Mouse (Mus musculus): ENCODE results near the gene Cdk9. TPM values are rescaled to one million over a fixed set of nuclear protein-coding genes. Genes with fewer than 3 reads are reported as not detected.

The Cdk9 gene
- total and polyA plus RNA-seq, 3 experiments: 31.7 to 129 (median 68.7) TPM

DNA sequence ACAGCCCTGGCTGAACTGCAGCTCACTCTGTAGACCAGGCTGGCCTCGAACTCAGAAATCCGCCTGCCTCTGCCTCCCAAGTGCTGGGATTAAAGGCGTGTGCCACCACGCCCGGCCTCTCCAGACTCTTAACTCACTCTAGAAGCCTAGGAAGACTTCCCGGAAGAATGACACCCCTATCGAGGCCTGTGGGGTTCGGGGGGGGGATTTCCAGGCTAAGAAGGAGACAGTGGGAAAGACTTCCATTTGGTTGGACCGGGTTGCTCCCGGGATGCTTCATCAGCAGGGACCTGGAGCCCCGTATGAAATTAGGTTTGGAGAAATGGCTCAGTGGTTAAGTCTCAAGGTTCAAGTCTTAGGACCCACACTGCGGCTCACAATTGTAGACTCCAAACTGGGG lies 18.2 kb downstream of the Cdk9 start:
- no peak for ATAC-seq (ENCODE audit: extremely low read depth, insufficient number of reproducible peaks, low FRiP score, poor library complexity, severe bottlenecking)
- TF ChIP-seq CTCF (IDR thresholded peaks at IDR 0.05; ENCODE audit: low read depth, low read length): no peak
- no peak for TF ChIP-seq GATA2 (IDR thresholded peaks at IDR 0.05; ENCODE audit: borderline replicate concordance, low read depth, low read length)
- no peak for TF ChIP-seq TAL1 (conservative IDR thresholded peaks at IDR 0.05; ENCODE audit: low read depth, low read length)
- no peak for TF ChIP-seq GATA1 (IDR thresholded peaks at IDR 0.05; ENCODE audit: borderline replicate concordance, low read length)
- Histone ChIP-seq H3K36me3 (replicated peaks) (peaks cover 30% of the 10 kb centered on the region), H3K4me3 (ENCODE audit: low read depth, low read length) (peak overlapping the region; percentile 93; the same call in 1 of the 2 replicates), H3K4me1 (ENCODE audit: insufficient read depth, low read depth, low read length) (peaks cover 39% of the 10 kb centered on the region), H3K27me3 (ENCODE audit: insufficient read depth, low read length) (no peaks in the 10 kb centered on the region), H3K9me3 (replicated peaks) (no peaks in the 10 kb centered on the region)
- no peak for DNase-seq (ENCODE audit: low spot score)

DNA sequence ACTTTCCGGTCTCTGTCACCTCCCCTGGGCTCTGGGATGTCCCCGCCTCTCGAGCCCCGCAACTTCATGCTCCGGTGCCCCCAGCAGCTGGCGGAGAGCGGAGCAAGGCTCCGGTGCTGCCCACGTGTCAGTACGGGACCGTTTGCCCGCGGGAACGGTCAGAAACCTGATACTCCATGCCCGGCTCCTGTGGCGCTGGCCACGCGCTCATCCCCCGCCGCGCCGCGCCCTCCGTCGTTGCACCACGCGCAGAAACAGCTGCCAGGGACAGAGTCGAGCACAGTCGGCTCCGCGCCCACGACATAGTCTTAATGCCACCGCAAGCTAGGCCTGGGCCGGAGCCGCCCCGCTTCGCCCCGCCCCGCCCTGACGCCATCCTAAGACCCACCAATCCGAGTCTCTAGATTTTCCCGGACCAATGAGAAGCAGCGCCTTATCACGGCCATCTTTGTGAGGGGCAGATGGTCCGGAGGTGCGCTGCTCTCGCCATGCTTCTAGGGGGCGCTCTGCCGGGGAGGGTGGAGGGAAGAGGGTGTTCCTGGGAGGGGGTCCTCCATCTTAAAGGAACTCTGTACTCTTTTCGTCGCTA lies 19.0 kb downstream of the Cdk9 start:
- peak; percentile 95 for ATAC-seq (ENCODE audit: extremely low read depth, insufficient number of reproducible peaks, low FRiP score, poor library complexity, severe bottlenecking)
- H3K4me1 ChIP-seq (ENCODE audit: insufficient read depth, low read depth, low read length): peaks cover 43% of the 10 kb centered on the region
- TF ChIP-seq CTCF (IDR thresholded peaks at IDR 0.05; ENCODE audit: low read depth, low read length) (peak; percentile 73), GATA2 (IDR thresholded peaks at IDR 0.05; ENCODE audit: borderline replicate concordance, low read depth, low read length) (peak; percentile 99; the same call in 1 of the 2 replicates), TAL1 (conservative IDR thresholded peaks at IDR 0.05; ENCODE audit: low read depth, low read length) (no peak), POLR2AphosphoS5 (IDR thresholded peaks at IDR 0.05; ENCODE audit: insufficient replicate concordance, low read depth, low read length) (no peak)

DNA sequence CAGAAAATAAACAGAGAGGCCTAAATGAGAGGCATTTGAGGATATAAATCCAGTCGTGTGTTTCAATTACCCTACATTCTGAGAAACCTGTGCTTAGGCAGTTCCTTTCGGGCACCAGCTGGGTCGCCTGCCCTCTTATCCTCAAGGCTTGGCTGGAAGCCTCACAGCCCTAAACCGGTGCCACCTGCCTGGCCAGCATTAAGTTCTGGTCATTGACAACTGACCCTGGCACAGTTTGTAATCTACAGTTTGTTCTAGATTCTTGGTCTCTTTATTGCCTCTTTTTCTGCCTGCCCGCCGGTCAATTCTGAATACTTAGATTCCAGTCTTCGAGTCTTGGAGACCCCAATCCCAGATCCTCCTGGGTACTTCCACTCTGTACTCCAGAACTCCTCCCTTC lies 19.6 kb downstream of the Cdk9 start:
- Histone ChIP-seq H3K9me3 (replicated peaks) (no peaks in the 10 kb centered on the region), H3K4me1 (ENCODE audit: insufficient read depth, low read depth, low read length) (peaks cover 43% of the 10 kb centered on the region), H3K27me3 (ENCODE audit: insufficient read depth, low read length) (no peaks in the 10 kb centered on the region), H3K4me3 (ENCODE audit: low read depth, low read length) (peak overlapping the region; percentile 93), H3K36me3 (replicated peaks) (peaks cover 42% of the 10 kb centered on the region)
- no peak for DNase-seq (ENCODE audit: low spot score)
- TF ChIP-seq CTCF (IDR thresholded peaks at IDR 0.05; ENCODE audit: low read depth, low read length) (no peak), GATA2 (IDR thresholded peaks at IDR 0.05; ENCODE audit: borderline replicate concordance, low read depth, low read length) (no peak), GATA1 (IDR thresholded peaks at IDR 0.05; ENCODE audit: borderline replicate concordance, low read length) (no peak), POLR2AphosphoS5 (IDR thresholded peaks at IDR 0.05; ENCODE audit: insufficient replicate concordance, low read depth, low read length) (no peak), TAL1 (conservative IDR thresholded peaks at IDR 0.05; ENCODE audit: low read depth, low read length) (no peak)
- ATAC-seq (ENCODE audit: extremely low read depth, insufficient number of reproducible peaks, low FRiP score, poor library complexity, severe bottlenecking): no peak

More for the DNA sequence above, 19.0 kb downstream of the Cdk9 start:
- no peaks in the 10 kb centered on the region for H3K27me3 ChIP-seq (ENCODE audit: insufficient read depth, low read length)
- peak; percentile 98 for DNase-seq (ENCODE audit: low spot score)
- H3K9me3 ChIP-seq (replicated peaks): no peaks in the 10 kb centered on the region
- peak overlapping the region; percentile 93 for H3K4me3 ChIP-seq (ENCODE audit: low read depth, low read length)
- H3K36me3 ChIP-seq (replicated peaks): peaks cover 37% of the 10 kb centered on the region

DNA sequence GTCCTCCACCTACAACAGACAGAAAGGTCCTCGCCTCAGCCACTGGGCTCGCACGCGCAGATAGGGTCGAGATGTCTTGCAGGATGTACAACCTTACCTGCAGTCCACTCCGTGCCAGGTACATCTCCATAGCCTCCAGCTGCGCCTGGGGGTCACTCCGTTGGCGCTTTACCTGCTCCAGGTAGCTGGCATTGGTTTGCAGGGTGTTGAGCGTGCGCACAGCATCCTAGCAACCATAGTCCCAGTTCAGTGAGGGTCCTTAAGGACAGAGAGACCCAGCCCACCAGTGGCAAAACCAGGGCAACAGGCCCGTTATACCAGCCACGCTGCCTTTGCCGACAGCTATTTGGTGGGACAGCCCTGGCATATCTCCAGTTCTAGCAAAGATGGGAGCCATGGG lies 20.4 kb downstream of the Cdk9 start:
- Histone ChIP-seq H3K4me3 (ENCODE audit: low read depth, low read length) (peak overlapping the region; percentile 93; the same call in 1 of the 2 replicates), H3K9me3 (replicated peaks) (no peaks in the 10 kb centered on the region), H3K4me1 (ENCODE audit: insufficient read depth, low read depth, low read length) (peaks cover 43% of the 10 kb centered on the region), H3K36me3 (replicated peaks) (peaks cover 50% of the 10 kb centered on the region), H3K27me3 (ENCODE audit: insufficient read depth, low read length) (no peaks in the 10 kb centered on the region)
- TF ChIP-seq TAL1 (conservative IDR thresholded peaks at IDR 0.05; ENCODE audit: low read depth, low read length) (no peak), GATA2 (IDR thresholded peaks at IDR 0.05; ENCODE audit: borderline replicate concordance, low read depth, low read length) (no peak), CTCF (IDR thresholded peaks at IDR 0.05; ENCODE audit: low read depth, low read length) (no peak), POLR2AphosphoS5 (IDR thresholded peaks at IDR 0.05; ENCODE audit: insufficient replicate concordance, low read depth, low read length) (no peak), GATA1 (IDR thresholded peaks at IDR 0.05; ENCODE audit: borderline replicate concordance, low read length) (no peak)
- ATAC-seq (ENCODE audit: extremely low read depth, insufficient number of reproducible peaks, low FRiP score, poor library complexity, severe bottlenecking) (no peak), DNase-seq (ENCODE audit: low spot score) (no peak)

DNA sequence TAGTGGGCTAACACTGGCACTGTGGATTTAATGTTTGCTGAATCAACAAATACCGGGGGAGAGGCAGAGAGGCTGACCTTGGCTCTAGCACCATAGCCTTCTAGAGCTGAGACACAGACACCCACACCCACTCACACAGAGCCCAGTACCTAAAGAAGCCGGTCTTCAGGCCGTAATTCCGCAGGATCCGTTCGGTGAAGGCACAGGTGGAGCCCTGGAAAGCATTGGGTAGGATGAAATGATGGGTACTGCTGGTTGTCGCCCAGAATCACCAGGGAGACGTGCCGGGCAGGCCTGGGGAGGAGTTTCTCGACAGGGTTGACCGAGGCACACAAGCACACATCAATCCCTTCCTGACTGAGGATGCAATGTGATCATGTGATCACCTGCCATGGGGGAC lies 21.8 kb downstream of the Cdk9 start:
- ATAC-seq (ENCODE audit: extremely low read depth, insufficient number of reproducible peaks, low FRiP score, poor library complexity, severe bottlenecking) (no peak), DNase-seq (ENCODE audit: low spot score) (no peak)
- no peak for TF ChIP-seq CTCF (IDR thresholded peaks at IDR 0.05; ENCODE audit: low read depth, low read length)
- TF ChIP-seq GATA2 (IDR thresholded peaks at IDR 0.05; ENCODE audit: borderline replicate concordance, low read depth, low read length): no peak
- TF ChIP-seq TAL1 (conservative IDR thresholded peaks at IDR 0.05; ENCODE audit: low read depth, low read length): no peak
- no peak for TF ChIP-seq GATA1 (IDR thresholded peaks at IDR 0.05; ENCODE audit: borderline replicate concordance, low read length)
- no peak for TF ChIP-seq POLR2AphosphoS5 (IDR thresholded peaks at IDR 0.05; ENCODE audit: insufficient replicate concordance, low read depth, low read length)
- H3K4me1 ChIP-seq (ENCODE audit: insufficient read depth, low read depth, low read length): peaks cover 43% of the 10 kb centered on the region
- peaks cover 65% of the 10 kb centered on the region for H3K36me3 ChIP-seq (replicated peaks)
- H3K4me3 ChIP-seq (ENCODE audit: low read depth, low read length): peak overlapping the region; percentile 22; the same call in 1 of the 2 replicates
- H3K27me3 ChIP-seq (ENCODE audit: insufficient read depth, low read length): no peaks in the 10 kb centered on the region
- no peaks in the 10 kb centered on the region for H3K9me3 ChIP-seq (replicated peaks)

DNA sequence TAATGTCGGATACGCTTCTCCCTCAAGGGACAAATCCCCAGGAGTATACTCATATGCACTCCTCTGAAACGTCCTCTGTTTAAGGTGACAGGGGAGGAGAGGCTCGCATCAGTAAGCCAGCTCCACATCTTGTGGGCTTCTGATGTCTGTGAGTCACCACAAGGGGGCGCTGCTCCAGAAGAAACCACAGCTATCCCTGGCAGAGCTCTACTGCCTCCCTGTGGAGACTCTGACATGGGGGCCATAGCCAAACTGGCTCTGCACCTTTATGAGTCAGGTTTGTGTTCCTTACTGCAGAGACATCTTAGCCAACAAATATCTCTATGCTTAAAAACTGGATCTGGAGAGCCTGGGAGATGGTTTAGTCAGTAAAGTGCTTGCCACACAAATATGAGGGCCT lies 23.5 kb downstream of the Cdk9 start:
- H3K9me3 ChIP-seq (replicated peaks): no peaks in the 10 kb centered on the region
- TF ChIP-seq TAL1 (conservative IDR thresholded peaks at IDR 0.05; ENCODE audit: low read depth, low read length) (no peak), POLR2AphosphoS5 (IDR thresholded peaks at IDR 0.05; ENCODE audit: insufficient replicate concordance, low read depth, low read length) (no peak), GATA1 (IDR thresholded peaks at IDR 0.05; ENCODE audit: borderline replicate concordance, low read length) (no peak), CTCF (IDR thresholded peaks at IDR 0.05; ENCODE audit: low read depth, low read length) (peak; percentile 98), GATA2 (IDR thresholded peaks at IDR 0.05; ENCODE audit: borderline replicate concordance, low read depth, low read length) (no peak)
- H3K27me3 ChIP-seq (ENCODE audit: insufficient read depth, low read length): no peaks in the 10 kb centered on the region
- peaks cover 81% of the 10 kb centered on the region for H3K36me3 ChIP-seq (replicated peaks)
- DNase-seq (ENCODE audit: low spot score) (peak; percentile 75), ATAC-seq (ENCODE audit: extremely low read depth, insufficient number of reproducible peaks, low FRiP score, poor library complexity, severe bottlenecking) (peak; percentile 42; the same call in 1 of the 2 replicates)
- peaks cover 39% of the 10 kb centered on the region for H3K4me1 ChIP-seq (ENCODE audit: insufficient read depth, low read depth, low read length)
- no peak overlapping the region for H3K4me3 ChIP-seq (ENCODE audit: low read depth, low read length)

Data from G1E (cell line).